Mouse (Mus musculus) liver, embryonic 11.5 days (tissue): ENCODE measurements around the gene Rab8b. TPM values are rescaled to one million over a fixed set of nuclear protein-coding genes. Genes with fewer than 3 reads are reported as not detected.
A peak's percentile ranks its signal among the peaks of the same experiment; 100 is the strongest.

ENCODE experiments used
- ATAC-seq: fragments of 200-750 bp; cut with Nextera tagmentation; replicated peaks from 2 replicates; pipeline ENCODE4 v1.8.0; 2017; ENCODE audit warnings: moderate number of reproducible peaks, mild to moderate bottlenecking, moderate TSS enrichment, moderate library complexity; ENCODE audit not compliant: low FRiP score
- DNase-seq: peaks from one replicate; pipeline ENCODE4 v3.0.0-alpha.2; 2017; ENCODE audit warnings: low spot score
- H3K27ac ChIP-seq: fragments of 300-500 bp; sonication (generic); 2 replicates; pipeline ENCODE4 v1.5.1; 2014; ENCODE audit warnings: mild to moderate bottlenecking, low read depth, low read length, control low read depth
- H3K27me3 ChIP-seq: fragments of 300-500 bp; sonication (generic); replicated peaks from 2 replicates; pipeline ENCODE4 v1.6.1; 2014; ENCODE audit warnings: low read length, mixed read lengths; ENCODE audit not compliant: control insufficient read depth, insufficient read depth
- H3K36me3 ChIP-seq: fragments of 300-500 bp; sonication (generic); 2 replicates; pipeline ENCODE4 v1.6.1; 2014; ENCODE audit warnings: mild to moderate bottlenecking, low read length, moderate library complexity, mixed read lengths; ENCODE audit not compliant: control insufficient read depth, insufficient read depth
- H3K4me1 ChIP-seq: fragments of 300-500 bp; sonication (generic); replicated peaks from 2 replicates; pipeline ENCODE4 v1.6.1; 2014; ENCODE audit warnings: low read length, mixed read lengths; ENCODE audit not compliant: control insufficient read depth, insufficient read depth
- H3K4me2 ChIP-seq: fragments of 300-500 bp; sonication (generic); 2 replicates; pipeline ENCODE4 v1.6.1; 2014; ENCODE audit warnings: mild to moderate bottlenecking, control low read depth, moderate library complexity
- H3K4me3 ChIP-seq: fragments of 300-500 bp; sonication (generic); 2 replicates; pipeline ENCODE4 v1.5.1; 2014; ENCODE audit warnings: low read depth, low read length, control low read depth
- H3K9ac ChIP-seq: fragments of 300-500 bp; sonication (generic); 2 replicates; pipeline ENCODE4 v1.6.1; 2014; ENCODE audit warnings: low read depth, low read length, control low read depth
- H3K9me3 ChIP-seq: fragments of 300-500 bp; sonication (generic); 2 replicates; pipeline ENCODE4 v1.6.1; 2016; ENCODE audit warnings: low read length, inconsistent platforms, mixed read lengths; ENCODE audit not compliant: control insufficient read depth
- WGBS: fragments of 180-500 bp; shearing (Covaris S2); extraction: QIAGEN DNeasy Blood & Tissue Kit; methylation state at CpG from one replicate; pipeline ENCODE4 v1.1.7; 2014; 5-methylcytosine and 5-hydroxymethylcytosine counted together
- polyA plus RNA-seq: library from polyadenylated mRNA; unstranded; fragments of >200 nt; fragmentation: Nextera tagmentation; extraction: Ambion mirVana; gene quantifications from 2 replicates; pipeline ENCODE4 v1.2.1, GENCODE M21; 2014

Rab8b gene
- polyA plus RNA-seq, 1 experiment from 2014 or later, result 43.1 TPM

DNA sequence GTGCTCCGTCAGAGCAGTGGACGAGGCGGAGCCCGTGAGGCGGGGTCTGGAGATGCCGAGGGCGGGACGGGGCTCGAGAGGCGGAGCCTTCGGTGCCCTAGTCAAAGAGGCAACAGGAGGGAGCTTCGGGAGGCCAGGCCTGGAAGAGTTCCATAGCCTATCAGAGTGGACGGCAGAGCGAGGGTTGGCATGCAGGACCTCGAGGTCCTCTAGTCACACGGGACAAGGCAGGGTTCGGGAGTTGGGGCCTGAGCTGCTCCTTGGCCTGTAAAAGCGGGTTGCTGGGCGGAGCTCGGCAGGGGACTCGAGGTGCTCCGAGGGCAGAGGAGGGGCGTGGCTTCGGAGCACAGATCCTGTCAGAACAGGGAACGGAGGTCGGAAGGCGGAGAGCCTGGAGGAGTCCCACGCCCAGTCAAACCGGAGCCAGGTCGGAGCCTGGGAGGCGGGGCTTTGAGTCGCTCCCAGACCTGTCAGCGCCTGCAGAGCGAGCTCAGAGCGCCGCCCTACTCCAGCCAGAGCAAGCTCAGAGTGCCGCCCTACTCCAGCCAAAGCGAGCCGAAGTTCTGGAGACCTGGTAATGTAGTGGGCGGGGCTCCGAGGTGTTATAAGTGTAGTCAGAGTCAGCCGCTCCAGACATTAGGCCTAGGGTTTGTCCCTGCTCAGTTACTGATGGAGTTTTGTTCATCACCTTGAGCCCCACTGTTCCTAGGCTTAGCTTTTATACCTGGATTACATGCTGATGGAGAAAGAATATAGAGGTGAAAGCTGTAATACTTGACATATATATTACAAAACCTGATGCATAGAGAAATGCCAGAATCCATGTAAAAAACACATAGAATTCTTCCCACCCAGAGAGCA is 123.8 kb downstream of the Rab8b start, which contains the start of gene Aph1b:
Aph1b (minus strand) TSS at position 27 of the 861 bp plus-strand sequence.
- ATAC-seq (peak; percentile 99), DNase-seq (peak; percentile 98)
- peak within 1 kb of the TSS; percentile 98 for H3K4me2 ChIP-seq
- H3K27me3 ChIP-seq, result no peaks in the 10 kb centered on the region
- H3K9ac ChIP-seq, result peak within 1 kb of the TSS; percentile 43
- H3K36me3 ChIP-seq, result no peaks in the 10 kb centered on the region
- H3K4me3 ChIP-seq, result peak within 1 kb of the TSS; percentile 65
- H3K27ac ChIP-seq, result peak within 1 kb of the TSS; percentile 73
- H3K9me3 ChIP-seq, result no peaks in the 10 kb centered on the region
- peaks cover 6% of the 10 kb centered on the region; the same call in 1 of the 2 replicates for H3K4me1 ChIP-seq
- WGBS, result 1% methylated on average over 42 of the region's 42 CpGs

DNA sequence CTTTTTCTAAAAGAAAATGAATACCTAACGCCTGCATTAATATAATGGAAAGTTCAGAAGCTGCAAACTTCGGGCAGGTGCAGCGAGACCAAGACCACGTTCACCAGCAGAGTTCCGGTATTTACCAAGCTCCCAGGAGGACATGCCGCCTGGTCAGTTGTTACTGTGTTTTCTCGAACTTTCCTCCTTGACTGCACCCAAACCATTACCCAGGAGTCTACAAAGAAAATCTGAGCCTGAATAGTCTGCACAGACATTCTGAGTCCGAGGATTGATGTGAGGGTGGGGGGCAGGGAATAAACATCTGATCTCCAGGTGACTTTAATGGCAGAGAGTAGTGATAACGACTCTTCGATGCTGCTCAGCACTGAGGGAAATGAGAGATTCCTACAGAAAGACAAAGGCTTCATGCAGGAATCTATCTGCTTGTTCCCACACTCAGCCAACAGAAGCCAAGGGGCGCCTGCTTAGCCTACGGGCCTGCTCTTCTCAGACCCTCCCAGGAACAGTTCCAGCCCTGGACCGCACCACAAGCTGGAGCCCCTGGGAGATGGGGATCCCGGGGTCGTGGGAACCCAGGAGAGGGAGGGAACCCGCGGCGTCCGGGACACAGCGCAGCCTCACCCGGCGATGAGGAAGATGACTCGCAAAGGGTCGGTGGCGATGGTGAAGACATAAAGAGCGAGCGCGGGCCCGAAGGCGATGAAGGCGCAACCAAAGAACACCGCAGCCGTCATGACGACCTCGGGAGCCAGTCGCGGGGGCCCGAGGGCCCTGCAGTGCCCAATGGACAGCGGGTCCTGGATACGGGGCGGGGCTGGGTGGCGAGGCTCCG is 124.6 kb downstream of the Rab8b start:
- no peaks in the 10 kb centered on the region for H3K36me3 ChIP-seq
- no peaks in the 10 kb centered on the region for H3K27me3 ChIP-seq
- WGBS, result 3% methylated on average over 43 of the region's 43 CpGs
- H3K4me3 ChIP-seq, result peak overlapping the region; percentile 65
- peak overlapping the region; percentile 98 for H3K4me2 ChIP-seq
- peak overlapping the region; percentile 43 for H3K9ac ChIP-seq
- ATAC-seq, result no peak; the same call in 1 of the 2 replicates
- H3K9me3 ChIP-seq, result no peaks in the 10 kb centered on the region
- H3K4me1 ChIP-seq, result peaks cover 6% of the 10 kb centered on the region; the same call in 1 of the 2 replicates
- DNase-seq, result no peak
- H3K27ac ChIP-seq, result peak overlapping the region; percentile 73; the same call in 1 of the 2 replicates

Other genes with a start within 250 kb of the Rab8b start
- 0.21 and 0.44 TPM in 2 replicates for gene Car12, start 206.0 kb downstream of the Rab8b start, polyA plus RNA-seq
- gene Aph1b, start 124.2 kb downstream of the Rab8b start, polyA plus RNA-seq, result 3.2 and 3.4 TPM in 2 replicates
- not detected in 2 replicates for gene Gm10647, start 122.6 kb downstream of the Rab8b start, polyA plus RNA-seq
- 1.6 and 2.0 TPM in 2 replicates for gene Aph1c, start 85.0 kb downstream of the Rab8b start, polyA plus RNA-seq
- 1,011 and 1,028 TPM in 2 replicates for gene Rps27l, start 26.4 kb upstream of the Rab8b start, polyA plus RNA-seq
- gene Lactb, start 55.8 kb upstream of the Rab8b start, polyA plus RNA-seq, result 11.6 and 12.7 TPM in 2 replicates
- gene Tpm1, start 129.7 kb upstream of the Rab8b start, polyA plus RNA-seq, result 378 and 420 TPM in 2 replicates